Mouse (Mus musculus) intestine, embryonic 15.5 days (tissue): Measurements from ENCODE around the gene Crip2. TPM values are rescaled to one million over a fixed set of nuclear protein-coding genes. Genes with fewer than 3 reads are reported as not detected.

Source experiments
- ATAC-seq: fragments of 200-750 bp; cut with Nextera tagmentation; 2 replicates; pipeline ENCODE4 v1.8.0; 2017; ENCODE audit warnings: moderate TSS enrichment, moderate library complexity
- H3K27ac ChIP-seq: fragments of 300-500 bp; sonication (generic); 2 replicates; pipeline ENCODE4 v1.5.1; 2015; ENCODE audit warnings: mild to moderate bottlenecking, inconsistent platforms
- H3K27me3 ChIP-seq: fragments of 300-500 bp; sonication (generic); replicated peaks from 2 replicates; pipeline ENCODE4 v1.6.1; 2015; ENCODE audit warnings: inconsistent platforms
- H3K36me3 ChIP-seq: fragments of 300-500 bp; sonication (generic); 2 replicates; pipeline ENCODE4 v1.6.1; 2015; ENCODE audit warnings: inconsistent platforms
- H3K4me1 ChIP-seq: fragments of 300-500 bp; sonication (generic); replicated peaks from 2 replicates; pipeline ENCODE4 v1.6.1; 2015; ENCODE audit warnings: inconsistent platforms
- H3K4me2 ChIP-seq: fragments of 300-500 bp; sonication (generic); replicated peaks from 2 replicates; pipeline ENCODE4 v1.6.1; 2015; ENCODE audit warnings: mild to moderate bottlenecking, inconsistent platforms
- H3K4me3 ChIP-seq: fragments of 300-500 bp; sonication (generic); replicated peaks from 2 replicates; pipeline ENCODE4 v1.5.1; 2015; ENCODE audit warnings: inconsistent platforms
- H3K9ac ChIP-seq: fragments of 300-500 bp; sonication (generic); 2 replicates; pipeline ENCODE4 v1.6.1; 2015; ENCODE audit warnings: inconsistent platforms
- H3K9me3 ChIP-seq: fragments of 300-500 bp; sonication (generic); 2 replicates; pipeline ENCODE4 v1.6.1; 2016; ENCODE audit warnings: inconsistent platforms
- WGBS: fragments of 180-500 bp; shearing (Covaris S2); methylation state at CpG from one replicate; pipeline ENCODE4 v1.1.7; 2015; 5-methylcytosine and 5-hydroxymethylcytosine counted together
- polyA plus RNA-seq: library from polyadenylated mRNA; unstranded; fragments of >200 nt; fragmentation: Nextera tagmentation; extraction: Ambion mirVana; gene quantifications from 2 replicates; pipeline ENCODE4 v1.2.1, GENCODE M21; 2015

The Crip2 gene
- polyA plus RNA-seq, 1 experiment from 2014 or later: 122 TPM

DNA sequence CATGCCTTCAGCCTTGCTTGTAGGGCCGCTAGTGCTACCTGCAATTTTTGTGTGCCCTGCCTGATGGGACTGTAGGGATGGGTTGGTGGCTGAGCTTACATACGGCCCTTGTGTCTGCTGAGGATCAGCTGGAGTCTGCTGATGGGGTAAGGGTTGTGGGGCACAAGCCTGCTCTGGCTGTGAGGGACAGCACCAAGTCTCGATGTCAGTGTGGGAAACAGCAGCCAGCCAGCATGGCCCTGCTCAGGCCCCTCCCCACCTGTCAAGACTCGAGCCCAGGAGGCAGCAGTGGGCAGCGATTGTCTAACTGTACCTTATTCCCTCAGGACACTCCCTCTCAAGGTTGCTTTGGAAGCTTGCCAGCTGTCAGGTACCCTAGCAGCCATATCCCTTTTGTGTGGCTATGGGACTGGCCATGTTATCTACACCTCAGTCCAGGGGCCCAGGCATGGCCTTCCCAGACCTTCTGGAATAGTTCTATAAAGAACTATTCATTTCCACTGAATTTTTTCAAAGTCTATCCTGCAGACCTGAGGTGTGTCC is 6.1 kb upstream of the Crip2 start:
- Histone ChIP-seq H3K9ac (no peak overlapping the region), H3K9me3 (no peaks in the 10 kb centered on the region), H3K27me3 (no peaks in the 10 kb centered on the region), H3K4me2 (no peak overlapping the region), H3K27ac (no peak overlapping the region), H3K4me3 (no peak overlapping the region), H3K36me3 (peaks cover 68% of the 10 kb centered on the region), H3K4me1 (peaks cover 15% of the 10 kb centered on the region)
- peak; percentile 14; the same call in 1 of the 2 replicates for ATAC-seq
- 72% methylated on average over 5 of the region's 5 CpGs for WGBS

DNA sequence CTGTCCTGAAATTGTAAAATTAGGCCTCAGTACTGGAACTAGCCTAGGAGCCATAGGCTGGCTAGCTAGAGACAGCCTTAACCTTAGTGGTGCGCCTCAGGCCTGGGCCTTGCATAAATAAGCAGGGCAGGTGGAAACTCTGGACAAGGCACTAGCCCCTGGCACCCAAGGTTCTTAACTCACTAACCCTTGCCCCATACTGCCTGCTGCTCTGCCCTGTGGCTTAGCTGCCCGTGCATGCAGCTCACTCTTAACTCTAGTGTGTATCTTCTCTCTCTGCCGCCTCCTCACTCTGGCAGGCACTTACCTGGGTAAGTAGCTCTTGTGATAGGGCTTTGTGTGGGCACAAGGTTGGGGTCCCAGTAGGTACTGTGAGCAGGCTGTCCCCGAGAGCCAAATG is 5.5 kb upstream of the Crip2 start:
- no peak overlapping the region for H3K4me2 ChIP-seq
- peaks cover 62% of the 10 kb centered on the region for H3K36me3 ChIP-seq
- H3K9ac ChIP-seq: no peak overlapping the region
- H3K9me3 ChIP-seq: no peaks in the 10 kb centered on the region
- H3K4me3 ChIP-seq: no peak overlapping the region
- ATAC-seq: no peak
- H3K27ac ChIP-seq: no peak overlapping the region
- H3K27me3 ChIP-seq: no peaks in the 10 kb centered on the region
- H3K4me1 ChIP-seq: peaks cover 20% of the 10 kb centered on the region
- WGBS: 88% methylated on average over 4 of the region's 4 CpGs

- Histone ChIP-seq H3K9me3 (no peaks in the 10 kb centered on the region), H3K36me3 (peaks cover 54% of the 10 kb centered on the region), H3K27me3 (no peaks in the 10 kb centered on the region), H3K27ac (no peak overlapping the region), H3K4me3 (no peak overlapping the region), H3K9ac (no peak overlapping the region), H3K4me1 (peaks cover 29% of the 10 kb centered on the region), H3K4me2 (no peak overlapping the region)
- 88% methylated on average over 7 of the region's 7 CpGs for WGBS
- no peak for ATAC-seq
Measured at GRCm38 (mm10) chr12:113135401-113135800, 4.6 kb upstream of the Crip2 start.

DNA sequence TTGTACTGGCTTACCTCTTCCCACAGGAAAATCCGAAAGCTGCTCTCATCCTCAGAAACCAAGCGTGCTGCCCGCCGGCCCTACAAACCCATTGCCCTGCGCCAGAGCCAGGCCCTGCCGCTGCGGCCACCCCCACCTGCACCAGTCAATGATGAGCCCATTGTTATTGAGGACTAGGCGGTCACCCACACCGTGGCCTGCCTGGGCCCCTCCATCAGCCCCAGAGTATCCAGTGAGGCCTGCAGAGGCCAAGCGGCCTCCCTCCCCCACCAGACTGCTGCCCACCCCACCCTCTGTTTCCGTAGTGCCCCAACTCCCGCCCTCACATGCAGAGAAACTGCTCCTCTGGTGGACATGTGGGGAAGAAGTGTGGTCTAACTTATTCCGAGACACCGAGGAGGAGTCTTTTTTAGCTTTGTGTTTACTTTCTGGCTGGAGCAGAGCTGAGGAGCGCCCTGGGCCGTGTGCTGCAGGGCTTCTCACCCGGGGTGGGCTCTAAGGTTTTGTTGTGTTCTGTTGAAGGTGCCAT is 3.5 kb upstream of the Crip2 start:
- H3K9ac ChIP-seq: no peak overlapping the region
- WGBS: 73% methylated on average over 17 of the region's 17 CpGs
- no peak overlapping the region for H3K4me2 ChIP-seq

DNA sequence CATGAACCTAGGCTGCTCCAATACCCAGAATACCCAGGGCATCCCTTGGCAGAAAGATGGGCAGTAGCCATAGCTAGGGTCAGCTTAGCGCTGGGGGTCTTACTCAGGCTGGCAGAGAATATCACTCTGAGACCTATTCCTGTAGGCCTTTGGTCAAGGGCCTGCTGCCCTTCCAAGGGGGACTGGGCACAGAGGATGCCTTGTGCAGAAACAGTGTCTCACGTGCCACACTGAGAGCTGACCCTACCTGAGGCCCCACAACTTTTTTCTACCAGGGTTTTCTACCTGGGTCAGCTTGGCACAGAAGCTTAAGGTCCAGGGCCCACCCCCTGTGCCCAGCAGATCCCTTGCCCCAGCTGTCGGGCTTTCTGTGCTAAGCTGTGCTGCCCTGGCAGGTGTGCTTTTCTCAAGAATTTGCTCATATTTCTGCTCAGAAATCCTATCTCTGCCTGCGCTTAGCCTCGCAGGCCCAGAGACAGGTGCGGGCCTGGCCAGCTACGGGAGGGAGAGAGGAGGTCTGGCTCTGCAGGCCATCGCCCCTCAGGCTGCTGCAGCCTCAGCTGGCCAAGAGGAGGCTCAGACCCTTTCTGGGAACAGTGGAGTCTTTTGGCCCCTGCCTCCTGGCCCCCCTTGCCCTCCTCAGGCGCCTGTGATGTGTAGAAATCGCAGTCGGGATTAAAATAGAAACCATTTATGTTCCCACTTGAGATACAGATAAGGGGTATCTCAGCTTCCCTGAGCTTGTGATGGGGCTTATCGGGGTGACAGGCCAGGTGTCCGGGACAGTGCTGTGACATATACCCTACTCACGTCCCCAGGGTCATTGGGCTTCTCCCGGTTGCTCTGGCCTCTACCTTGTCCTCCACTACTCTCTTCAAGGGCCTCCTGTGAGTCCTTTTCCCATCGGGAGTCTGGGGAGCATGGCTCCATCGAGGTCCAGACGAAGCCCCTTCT is 2.5 kb upstream of the Crip2 start:
- no peaks in the 10 kb centered on the region for H3K9me3 ChIP-seq
- H3K27ac ChIP-seq: no peak overlapping the region
- no peak overlapping the region for H3K9ac ChIP-seq
- peaks cover 16% of the 10 kb centered on the region; the same call in 1 of the 2 replicates for H3K27me3 ChIP-seq
- H3K4me1 ChIP-seq: peaks cover 45% of the 10 kb centered on the region
- 88% methylated on average over 18 of the region's 18 CpGs for WGBS
- peaks cover 40% of the 10 kb centered on the region for H3K36me3 ChIP-seq
- no peak overlapping the region for H3K4me3 ChIP-seq
- H3K4me2 ChIP-seq: no peak overlapping the region
- ATAC-seq: no peak

More for the DNA sequence above, 3.5 kb upstream of the Crip2 start:
- no peak overlapping the region for H3K4me3 ChIP-seq
- H3K27ac ChIP-seq: no peak overlapping the region
- peaks cover 49% of the 10 kb centered on the region for H3K36me3 ChIP-seq
- H3K9me3 ChIP-seq: no peaks in the 10 kb centered on the region
- ATAC-seq: no peak
- H3K27me3 ChIP-seq: peaks cover 8% of the 10 kb centered on the region; the same call in 1 of the 2 replicates
- H3K4me1 ChIP-seq: peaks cover 39% of the 10 kb centered on the region

DNA sequence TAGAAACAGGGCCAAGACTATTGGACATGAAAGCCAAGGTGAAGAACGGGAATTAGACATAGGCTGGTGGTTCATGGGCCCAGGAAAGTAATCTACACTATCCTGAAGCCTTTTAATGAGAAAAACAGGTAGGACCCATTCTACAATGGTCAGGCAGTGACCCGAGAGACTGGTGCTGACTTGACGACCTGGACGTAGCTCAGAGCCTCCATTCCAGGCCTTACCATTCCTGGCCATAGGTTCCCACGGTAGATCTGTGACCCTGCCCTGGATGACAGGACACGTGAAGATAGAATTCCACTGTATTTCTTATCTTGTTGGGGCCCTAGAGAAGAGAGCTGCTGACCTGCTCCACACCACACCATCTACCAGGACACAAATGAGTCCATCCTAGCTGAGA is 1.7 kb upstream of the Crip2 start:
- Histone ChIP-seq H3K9ac (no peak overlapping the region), H3K9me3 (no peaks in the 10 kb centered on the region), H3K4me2 (no peak overlapping the region), H3K27me3 (peaks cover 16% of the 10 kb centered on the region; the same call in 1 of the 2 replicates), H3K36me3 (peaks cover 37% of the 10 kb centered on the region), H3K4me1 (peaks cover 49% of the 10 kb centered on the region), H3K4me3 (no peak overlapping the region), H3K27ac (no peak overlapping the region)
- no peak for ATAC-seq
- WGBS: 74% methylated on average over 6 of the region's 6 CpGs

DNA sequence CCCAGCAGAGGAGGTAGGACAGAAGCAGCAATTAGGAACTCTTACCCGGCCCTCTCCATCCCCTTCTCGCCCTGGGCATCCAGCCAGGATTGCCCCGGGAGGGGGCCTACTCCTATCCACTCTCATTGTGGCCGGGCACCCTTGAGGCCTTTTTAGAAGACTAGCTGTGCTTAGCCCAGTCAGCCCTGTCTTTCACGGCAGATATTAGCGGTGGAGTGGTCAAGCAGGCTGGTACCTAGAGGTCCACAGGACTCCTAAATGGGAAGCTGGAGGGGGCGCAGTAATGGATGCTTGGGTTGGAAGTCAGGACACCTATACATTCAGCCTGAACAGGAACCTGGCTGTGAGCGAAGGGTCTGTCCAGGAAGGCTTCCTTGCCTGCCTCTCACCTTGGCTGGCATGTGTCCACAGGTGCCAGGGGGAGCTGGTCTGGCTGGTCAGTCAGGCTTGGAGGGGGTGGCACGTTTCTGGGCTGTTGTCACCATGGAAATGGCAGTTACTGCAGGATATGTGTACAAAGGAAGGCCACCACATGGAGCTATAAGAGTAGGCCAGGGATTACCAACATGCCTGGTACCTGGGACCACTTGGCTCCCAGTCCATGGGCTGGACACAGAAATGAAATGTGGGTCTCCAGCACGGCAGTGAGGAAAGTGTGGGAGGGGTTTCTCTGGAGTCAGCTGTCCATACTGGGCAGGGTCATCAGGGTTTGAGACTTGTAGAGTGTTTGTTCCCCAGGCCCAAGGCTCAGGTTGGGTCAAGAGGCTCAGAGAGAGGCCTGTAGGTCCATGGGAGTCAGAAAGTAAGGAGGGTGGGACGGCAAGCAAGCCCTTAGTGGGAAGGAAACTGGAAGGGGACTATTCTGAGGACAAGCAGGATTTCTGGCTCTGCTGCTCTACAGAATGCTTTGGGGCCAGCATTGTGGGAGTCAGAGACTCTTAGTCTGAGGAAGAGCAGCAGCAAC is 853 bp upstream of the Crip2 start:
- Histone ChIP-seq H3K9ac (peak overlapping the region; percentile 35; the same call in 1 of the 2 replicates), H3K27ac (0 out of 2 replicates have a peak overlapping the region, but pooled peaks have one; percentile 11), H3K4me3 (peak overlapping the region; percentile 47), H3K9me3 (no peaks in the 10 kb centered on the region), H3K4me2 (peak overlapping the region; percentile 88), H3K4me1 (peaks cover 48% of the 10 kb centered on the region), H3K27me3 (peaks cover 16% of the 10 kb centered on the region; the same call in 1 of the 2 replicates), H3K36me3 (peaks cover 29% of the 10 kb centered on the region)
- 43% methylated on average over 11 of the region's 11 CpGs for whole genome bisulfite sequencing
- no peak for ATAC-seq

GRCm38 (mm10) chr12:113140616-113141411 is 778 bp downstream of the Crip2 start:
- H3K4me1 ChIP-seq: peaks cover 50% of the 10 kb centered on the region
- 3% methylated on average over 49 of the region's 49 CpGs for WGBS
- peak overlapping the region; percentile 35 for H3K9ac ChIP-seq
- peaks cover 16% of the 10 kb centered on the region; the same call in 1 of the 2 replicates for H3K27me3 ChIP-seq
- H3K4me2 ChIP-seq: peak overlapping the region; percentile 88
- H3K4me3 ChIP-seq: peak overlapping the region; percentile 47
- ATAC-seq: no peak; the same call in 1 of the 2 replicates
- H3K9me3 ChIP-seq: no peaks in the 10 kb centered on the region
- peak overlapping the region; percentile 71 for H3K27ac ChIP-seq
- peaks cover 20% of the 10 kb centered on the region for H3K36me3 ChIP-seq

- no peak for ATAC-seq
- H3K27me3 ChIP-seq: peaks cover 16% of the 10 kb centered on the region; the same call in 1 of the 2 replicates
- peaks cover 57% of the 10 kb centered on the region for H3K4me1 ChIP-seq
- peaks cover 13% of the 10 kb centered on the region for H3K36me3 ChIP-seq
- peak overlapping the region; percentile 35; the same call in 1 of the 2 replicates for H3K9ac ChIP-seq
- H3K27ac ChIP-seq: peak overlapping the region; percentile 71
- 56% methylated on average over 8 of the region's 8 CpGs for WGBS
- peak overlapping the region; percentile 88 for H3K4me2 ChIP-seq
- no peaks in the 10 kb centered on the region for H3K9me3 ChIP-seq
- H3K4me3 ChIP-seq: peak overlapping the region; percentile 47
Measured at GRCm38 (mm10) chr12:113141531-113141973, 1.5 kb downstream of the Crip2 start.

DNA sequence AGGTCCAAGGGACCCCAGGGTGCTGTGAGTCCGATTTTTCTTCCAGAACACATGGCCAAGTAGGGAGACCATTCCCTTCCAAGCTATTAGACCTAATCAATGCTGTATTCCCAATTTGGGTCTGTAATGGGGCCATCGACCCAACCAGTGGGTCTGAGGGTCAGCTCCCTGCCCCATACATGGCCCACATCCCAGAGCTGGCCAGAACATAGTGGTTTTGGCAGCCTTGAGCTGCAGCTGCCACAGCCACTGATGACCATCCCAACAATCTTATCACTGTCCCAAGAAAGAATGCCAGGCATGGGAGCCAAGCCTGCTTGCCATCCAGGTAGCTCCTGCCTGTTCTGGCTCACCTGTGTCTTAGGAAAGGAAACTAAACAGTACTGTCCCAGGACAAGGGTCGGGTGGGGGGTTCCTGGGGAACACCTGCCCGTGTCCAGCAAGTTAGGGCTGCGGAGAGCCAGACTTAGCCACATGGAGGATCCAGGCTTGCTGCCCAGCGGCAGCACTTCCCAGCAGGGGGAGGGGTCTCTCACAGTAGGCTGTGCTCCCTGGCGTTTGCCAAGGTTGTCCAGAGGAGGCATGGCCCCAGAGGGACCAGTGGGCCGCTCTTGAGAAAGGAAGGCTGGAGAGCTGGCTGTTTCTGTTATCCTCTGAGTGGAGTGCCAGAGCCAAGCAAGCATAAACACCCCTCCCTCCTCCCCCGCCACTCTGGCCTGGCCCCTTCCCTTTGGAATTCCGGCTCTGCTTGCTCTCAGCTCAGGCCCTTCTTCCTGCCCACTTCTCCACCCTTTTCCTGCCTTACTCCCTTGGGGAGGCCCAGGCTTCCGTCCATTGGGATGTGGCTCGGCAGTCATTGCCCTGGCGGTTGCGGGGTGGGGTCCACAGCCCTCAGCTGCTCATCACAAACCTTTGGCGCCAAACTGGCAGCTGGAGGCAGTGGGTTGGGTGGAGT is 2.3 kb downstream of the Crip2 start:
- peak overlapping the region; percentile 71 for H3K27ac ChIP-seq
- peak overlapping the region; percentile 88 for H3K4me2 ChIP-seq
- peak; percentile 16 for ATAC-seq
- H3K9ac ChIP-seq: peak overlapping the region; percentile 35; the same call in 1 of the 2 replicates
- WGBS: 16% methylated on average over 15 of the region's 15 CpGs
- H3K4me3 ChIP-seq: peak overlapping the region; percentile 47
- peaks cover 7% of the 10 kb centered on the region; the same call in 1 of the 2 replicates for H3K36me3 ChIP-seq
- H3K9me3 ChIP-seq: no peaks in the 10 kb centered on the region
- peaks cover 16% of the 10 kb centered on the region; the same call in 1 of the 2 replicates for H3K27me3 ChIP-seq
- H3K4me1 ChIP-seq: peaks cover 63% of the 10 kb centered on the region
